Mouse (Mus musculus) neural tube, embryonic 11.5 days (tissue): ENCODE measurements around the gene Cdk2ap1. TPM values are rescaled to one million over a fixed set of nuclear protein-coding genes. Genes with fewer than 3 reads are reported as not detected.

ENCODE experiments used
- ATAC-seq: fragments of 200-750 bp; cut with Nextera tagmentation; 2 replicates; pipeline ENCODE4 v1.8.0; 2017; ENCODE audit warnings: moderate number of reproducible peaks, mild to moderate bottlenecking, moderate TSS enrichment, moderate library complexity; ENCODE audit not compliant: insufficient read depth, low FRiP score, low TSS enrichment
- DNase-seq: peaks from one replicate; pipeline ENCODE4 v3.0.0-alpha.2; 2015; ENCODE audit warnings: low spot score
- H3K27ac ChIP-seq: fragments of 300-500 bp; sonication (generic); 2 replicates; pipeline ENCODE4 v1.5.1; 2014; ENCODE audit warnings: low read depth, mild to moderate bottlenecking, low read length
- H3K27me3 ChIP-seq: fragments of 300-500 bp; sonication (generic); 2 replicates; pipeline ENCODE4 v1.6.1; 2014; ENCODE audit warnings: mild to moderate bottlenecking, low read length, mixed read lengths; ENCODE audit not compliant: control insufficient read depth, insufficient read depth
- H3K36me3 ChIP-seq: fragments of 300-500 bp; sonication (generic); 2 replicates; pipeline ENCODE4 v1.6.1; 2014; ENCODE audit warnings: mild to moderate bottlenecking, low read length, moderate library complexity, mixed read lengths; ENCODE audit not compliant: control insufficient read depth, insufficient read depth
- H3K4me1 ChIP-seq: fragments of 300-500 bp; sonication (generic); 2 replicates; pipeline ENCODE4 v1.6.1; 2014; ENCODE audit warnings: low read length, mixed read lengths; ENCODE audit not compliant: control insufficient read depth, insufficient read depth
- H3K4me2 ChIP-seq: fragments of 300-500 bp; sonication (generic); 2 replicates; pipeline ENCODE4 v1.6.1; 2014; ENCODE audit warnings: low read depth, mild to moderate bottlenecking, moderate library complexity
- H3K4me3 ChIP-seq: fragments of 300-500 bp; sonication (generic); 2 replicates; pipeline ENCODE4 v1.5.1; 2014; ENCODE audit warnings: low read depth, low read length
- H3K9ac ChIP-seq: fragments of 300-500 bp; sonication (generic); 2 replicates; pipeline ENCODE4 v1.6.1; 2014; ENCODE audit warnings: mild to moderate bottlenecking, low read length
- H3K9me3 ChIP-seq: fragments of 300-500 bp; sonication (generic); 2 replicates; pipeline ENCODE4 v1.6.1; 2016; ENCODE audit warnings: low read length; ENCODE audit not compliant: control insufficient read depth
- WGBS: fragments of 180-500 bp; shearing (Covaris S2); extraction: QIAGEN DNeasy Blood & Tissue Kit; methylation state at CpG from one replicate; pipeline ENCODE4 v1.1.7; 2014; 5-methylcytosine and 5-hydroxymethylcytosine counted together
- polyA plus RNA-seq: library from polyadenylated mRNA; unstranded; fragments of >200 nt; fragmentation: Nextera tagmentation; extraction: Ambion mirVana; gene quantifications from 2 replicates; pipeline ENCODE4 v1.2.1, GENCODE M21; 2014

The Cdk2ap1 gene
- polyA plus RNA-seq, 1 experiment from 2014 or later, result 462 TPM

- peaks cover 18% of the 10 kb centered on the region for H3K36me3 ChIP-seq
- DNase-seq (no peak), ATAC-seq (no peak)
These were observed 11.4 kb upstream of the Cdk2ap1 start for GRCm38 (mm10) chr5:124374298-124374697.

GRCm38 (mm10) chr5:124366721-124367120 is 3.8 kb upstream of the Cdk2ap1 start:
- Histone ChIP-seq H3K4me2 (no peak overlapping the region), H3K4me3 (no peak overlapping the region), H3K9me3 (no peaks in the 10 kb centered on the region), H3K4me1 (no peaks in the 10 kb centered on the region), H3K27me3 (no peaks in the 10 kb centered on the region), H3K9ac (no peak overlapping the region), H3K36me3 (peaks cover 8% of the 10 kb centered on the region), H3K27ac (no peak overlapping the region)
- ATAC-seq (no peak), DNase-seq (no peak)
- WGBS, result 91% methylated on average over 3 of the region's 3 CpGs

More at GRCm38 (mm10) chr5:124374298-124374697, 11.4 kb upstream of the Cdk2ap1 start:
- H3K27me3 ChIP-seq, result no peaks in the 10 kb centered on the region
- no peak overlapping the region for H3K27ac ChIP-seq
- no peak overlapping the region for H3K4me3 ChIP-seq
- H3K4me1 ChIP-seq, result no peaks in the 10 kb centered on the region
- H3K4me2 ChIP-seq, result no peak overlapping the region
- WGBS, result 95% methylated on average over 7 of the region's 7 CpGs
- H3K9ac ChIP-seq, result no peak overlapping the region
- no peaks in the 10 kb centered on the region for H3K9me3 ChIP-seq

- no peak overlapping the region for H3K9ac ChIP-seq
- H3K27me3 ChIP-seq, result no peaks in the 10 kb centered on the region
- no peaks in the 10 kb centered on the region for H3K4me1 ChIP-seq
- H3K4me3 ChIP-seq, result no peak overlapping the region
- DNase-seq (no peak), ATAC-seq (no peak)
- no peaks in the 10 kb centered on the region for H3K9me3 ChIP-seq
- H3K4me2 ChIP-seq, result no peak overlapping the region
- no peak overlapping the region for H3K27ac ChIP-seq
- WGBS, result 89% methylated on average over 2 of the region's 2 CpGs
- peaks cover 8% of the 10 kb centered on the region for H3K36me3 ChIP-seq
These were observed 2.9 kb upstream of the Cdk2ap1 start for GRCm38 (mm10) chr5:124365754-124366153.

- Histone ChIP-seq H3K9ac (no peak overlapping the region), H3K9me3 (no peaks in the 10 kb centered on the region), H3K36me3 (peaks cover 6% of the 10 kb centered on the region), H3K4me3 (no peak overlapping the region), H3K27ac (no peak overlapping the region), H3K4me2 (no peak overlapping the region), H3K4me1 (no peaks in the 10 kb centered on the region), H3K27me3 (no peaks in the 10 kb centered on the region)
- ATAC-seq, result no peak
- WGBS, result 90% methylated on average over 6 of the region's 6 CpGs
- DNase-seq, result no peak
These were observed 1.5 kb upstream of the Cdk2ap1 start for GRCm38 (mm10) chr5:124364173-124364918.

GRCm38 (mm10) chr5:124359641-124360040 is 3.2 kb downstream of the Cdk2ap1 start:
- Histone ChIP-seq H3K27me3 (no peaks in the 10 kb centered on the region), H3K36me3 (no peaks in the 10 kb centered on the region), H3K4me1 (no peaks in the 10 kb centered on the region), H3K9me3 (no peaks in the 10 kb centered on the region), H3K4me2 (no peak overlapping the region), H3K4me3 (no peak overlapping the region), H3K27ac (no peak overlapping the region), H3K9ac (no peak overlapping the region)
- ATAC-seq (no peak), DNase-seq (no peak)
- 79% methylated on average over 2 of the region's 2 CpGs for WGBS

GRCm38 (mm10) chr5:124356695-124357094 is 6.2 kb downstream of the Cdk2ap1 start:
- H3K27me3 ChIP-seq, result no peaks in the 10 kb centered on the region
- no peak overlapping the region for H3K9ac ChIP-seq
- no peak for DNase-seq
- no peaks in the 10 kb centered on the region for H3K36me3 ChIP-seq
- ATAC-seq, result no peak
- H3K4me3 ChIP-seq, result no peak overlapping the region
- no peaks in the 10 kb centered on the region for H3K9me3 ChIP-seq
- H3K27ac ChIP-seq, result no peak overlapping the region
- WGBS, result 39% methylated on average over 3 of the region's 3 CpGs
- no peak overlapping the region for H3K4me2 ChIP-seq
- peaks cover 3% of the 10 kb centered on the region; the same call in 1 of the 2 replicates for H3K4me1 ChIP-seq

- DNase-seq (no peak), ATAC-seq (no peak)
- 2% methylated on average over 12 of the region's 12 CpGs for WGBS
- peak overlapping the region; percentile 49; the same call in 1 of the 2 replicates for H3K9ac ChIP-seq
- no peaks in the 10 kb centered on the region for H3K36me3 ChIP-seq
- no peak overlapping the region for H3K27ac ChIP-seq
- peak overlapping the region; percentile 54 for H3K4me2 ChIP-seq
- peaks cover 12% of the 10 kb centered on the region; the same call in 1 of the 2 replicates for H3K4me1 ChIP-seq
- H3K27me3 ChIP-seq, result no peaks in the 10 kb centered on the region
- no peaks in the 10 kb centered on the region for H3K9me3 ChIP-seq
- peak overlapping the region; percentile 93 for H3K4me3 ChIP-seq
These were observed 7.4 kb downstream of the Cdk2ap1 start for GRCm38 (mm10) chr5:124355425-124355959.

- no peaks in the 10 kb centered on the region for H3K9me3 ChIP-seq
- ATAC-seq, result peak; percentile 16; the same call in 1 of the 2 replicates
- peak overlapping the region; percentile 54 for H3K4me2 ChIP-seq
- under 1% methylated on average over 33 of the region's 60 CpGs for WGBS
- H3K4me3 ChIP-seq, result peak overlapping the region; percentile 93
- H3K27me3 ChIP-seq, result no peaks in the 10 kb centered on the region
- DNase-seq, result peak; percentile 61
- H3K27ac ChIP-seq, result peak overlapping the region; percentile 99
- peaks cover 13% of the 10 kb centered on the region; the same call in 1 of the 2 replicates for H3K4me1 ChIP-seq
- peak overlapping the region; percentile 100 for H3K9ac ChIP-seq
- no peaks in the 10 kb centered on the region for H3K36me3 ChIP-seq
These were observed 8.1 kb downstream of the Cdk2ap1 start for GRCm38 (mm10) chr5:124354574-124355424.
